Mouse (Mus musculus) erythroblast, embryonic 14.5 days (primary cell): ENCODE measurements around the gene Nrp1.

Source experiments
- GATA1 ChIP-seq: IDR thresholded peaks from 2 replicates; pipeline ENCODE4 v1.6.1; 2012; ENCODE audit warnings: low read length, inconsistent platforms, mixed read lengths
- TAL1 ChIP-seq: IDR thresholded peaks from 3 replicates; pipeline ENCODE4 v1.6.1; 2012; ENCODE audit warnings: low read length, inconsistent platforms, mixed read lengths

GRCm38 (mm10) chr8:128525912-128526311, 167.5 kb downstream of the Nrp1 start:
- no peak for TF ChIP-seq TAL1
- TF ChIP-seq GATA1: no peak
